Mouse (Mus musculus) lung, postnatal 0 days (tissue): ENCODE data around the gene Cst13. TPM values are rescaled to one million over a fixed set of nuclear protein-coding genes. Genes with fewer than 3 reads are reported as not detected.

Experiments used
- ATAC-seq: fragments of 200-750 bp; cut with Nextera tagmentation; 2 replicates; pipeline ENCODE4 v1.8.0; 2017; ENCODE audit warnings: moderate library complexity
- DNase-seq: peaks from one replicate; pipeline ENCODE4 v3.0.0-alpha.2; 2016; ENCODE audit warnings: low spot score
- H3K27ac ChIP-seq: fragments of 300-500 bp; sonication (generic); 2 replicates; pipeline ENCODE4 v1.5.1; 2014; ENCODE audit warnings: antibody characterized with exemption, mild to moderate bottlenecking, low read length, mixed read lengths
- H3K27me3 ChIP-seq: fragments of 300-500 bp; sonication (generic); replicated peaks from 2 replicates; pipeline ENCODE4 v1.6.1; 2014; ENCODE audit warnings: low read length, mixed read lengths; ENCODE audit not compliant: insufficient read depth
- H3K36me3 ChIP-seq: fragments of 300-500 bp; sonication (generic); 2 replicates; pipeline ENCODE4 v1.6.1; 2014; ENCODE audit warnings: low read length, mixed read lengths; ENCODE audit not compliant: insufficient read depth
- H3K4me1 ChIP-seq: fragments of 300-500 bp; sonication (generic); 2 replicates; pipeline ENCODE4 v1.6.1; 2014; ENCODE audit warnings: antibody characterized with exemption, low read depth, low read length, mixed read lengths; ENCODE audit not compliant: insufficient read depth
- H3K4me2 ChIP-seq: fragments of 300-500 bp; sonication (generic); replicated peaks from 2 replicates; pipeline ENCODE4 v1.6.1; 2014; ENCODE audit warnings: low read depth, mild to moderate bottlenecking, low read length, moderate library complexity, mixed read lengths
- H3K4me3 ChIP-seq: fragments of 300-500 bp; sonication (generic); 2 replicates; pipeline ENCODE4 v1.5.1; 2014; ENCODE audit warnings: low read depth, low read length
- H3K9ac ChIP-seq: fragments of 300-500 bp; sonication (generic); replicated peaks from 2 replicates; pipeline ENCODE4 v1.6.1; 2014; ENCODE audit warnings: low read depth, mild to moderate bottlenecking
- H3K9me3 ChIP-seq: fragments of 300-500 bp; sonication (generic); 2 replicates; pipeline ENCODE4 v1.6.1; 2016; ENCODE audit warnings: low read length, mixed read lengths
- CTCF ChIP-seq: IDR thresholded peaks from 2 replicates; pipeline ENCODE4 v1.5.1; 2016; ENCODE audit warnings: antibody characterized with exemption, mild to moderate bottlenecking
- EP300 ChIP-seq: IDR thresholded peaks from 2 replicates; pipeline ENCODE4 v1.6.1; 2016; ENCODE audit warnings: antibody characterized with exemption, mild to moderate bottlenecking, control low read depth
- whole genome bisulfite sequencing: fragments of 180-500 bp; shearing (Covaris S2); extraction: QIAGEN DNeasy Blood & Tissue Kit; methylation state at CpG from one replicate; pipeline ENCODE4 v1.1.7; 2014; 5-methylcytosine and 5-hydroxymethylcytosine counted together
- polyA plus RNA-seq: library from polyadenylated mRNA; unstranded; fragments of >200 nt; fragmentation: Nextera tagmentation; extraction: Ambion mirVana; gene quantifications from 2 replicates; pipeline ENCODE4 v1.2.1, GENCODE M21; 2015

Cst13 gene
- polyA plus RNA-seq, 1 experiment from 2014 or later: not detected

DNA sequence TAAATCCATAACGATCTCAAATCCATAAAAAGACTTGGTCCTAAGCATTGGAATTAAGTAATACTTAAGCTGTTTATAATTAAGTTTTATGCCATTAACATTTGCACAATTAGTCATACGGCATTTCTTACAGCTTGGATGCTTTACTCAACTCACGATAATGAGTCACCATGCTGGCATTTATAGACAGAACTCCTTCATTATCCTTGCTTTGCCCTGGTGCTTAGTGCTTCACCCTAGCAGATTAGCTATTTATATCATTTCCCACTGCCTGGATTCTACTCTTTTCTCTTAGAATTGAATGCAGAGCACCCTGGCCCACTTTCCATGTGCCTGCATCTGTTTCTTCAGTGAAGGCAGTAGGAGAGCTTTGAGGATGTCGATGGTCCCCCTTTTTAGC, 37.6 kb downstream of the Cst13 start:
- Histone ChIP-seq H3K36me3 (no peaks in the 10 kb centered on the region), H3K27ac (no peak overlapping the region; the same call in 1 of the 2 replicates)

GRCm38 (mm10) chr2:148860993-148861392, 41.1 kb downstream of the Cst13 start:
- Histone ChIP-seq H3K4me1 (no peaks in the 10 kb centered on the region), H3K9me3 (no peaks in the 10 kb centered on the region), H3K36me3 (no peaks in the 10 kb centered on the region), H3K4me3 (no peak overlapping the region), H3K9ac (no peak overlapping the region), H3K4me2 (no peak overlapping the region), H3K27me3 (no peaks in the 10 kb centered on the region), H3K27ac (no peak overlapping the region)
- TF ChIP-seq CTCF (no peak), EP300 (no peak)
- 71% methylated on average over 4 of the region's 4 CpGs for WGBS
- ATAC-seq: no peak
- no peak for DNase-seq

More for the DNA sequence above, 37.6 kb downstream of the Cst13 start:
- H3K4me2 ChIP-seq: no peak overlapping the region
- H3K9me3 ChIP-seq: no peaks in the 10 kb centered on the region
- WGBS: 56% methylated on average over 4 of the region's 4 CpGs
- no peak overlapping the region for H3K9ac ChIP-seq
- H3K4me3 ChIP-seq: no peak overlapping the region
- no peak; the same call in 1 of the 2 replicates for ATAC-seq
- H3K27me3 ChIP-seq: no peaks in the 10 kb centered on the region
- TF ChIP-seq EP300: no peak
- TF ChIP-seq CTCF: no peak
- H3K4me1 ChIP-seq: no peaks in the 10 kb centered on the region
- peak; percentile 46 for DNase-seq

GRCm38 (mm10) chr2:148861693-148862092, 41.8 kb downstream of the Cst13 start:
- no peak overlapping the region for H3K27ac ChIP-seq
- H3K4me1 ChIP-seq: no peaks in the 10 kb centered on the region
- no peaks in the 10 kb centered on the region for H3K36me3 ChIP-seq
- DNase-seq (no peak), ATAC-seq (no peak)
- H3K27me3 ChIP-seq: no peaks in the 10 kb centered on the region
- no peak overlapping the region for H3K4me2 ChIP-seq
- no peak overlapping the region for H3K4me3 ChIP-seq
- H3K9ac ChIP-seq: no peak overlapping the region
- no peaks in the 10 kb centered on the region for H3K9me3 ChIP-seq
- 0 out of 2 replicates have a peak, but pooled peaks have one; percentile 15 for TF ChIP-seq EP300
- no peak for TF ChIP-seq CTCF

DNA sequence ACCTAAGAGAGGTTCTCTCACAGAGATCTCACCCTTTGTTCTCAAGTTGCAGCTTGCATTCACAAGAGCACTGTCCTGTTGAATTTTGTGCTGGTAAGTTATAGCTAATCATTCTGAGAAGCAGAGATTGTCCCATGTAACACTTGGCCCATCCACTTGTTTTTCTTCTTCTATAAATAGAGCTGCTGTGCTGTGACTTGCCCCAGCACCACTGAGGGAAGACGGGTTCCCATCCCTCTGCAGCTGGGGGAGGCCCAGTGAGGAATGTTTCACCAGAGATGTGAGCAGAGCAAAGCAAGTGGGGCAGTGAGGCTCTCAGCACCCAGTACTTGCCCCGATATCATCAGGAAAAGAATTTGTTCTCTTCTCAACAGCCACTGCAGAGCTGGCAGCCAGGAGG, 45.1 kb downstream of the Cst13 start, which contains the start of gene 9230104L09Rik:
Gene 9230104L09Rik (minus strand): TSS at position 73 of the 400 bp plus-strand sequence.
- H3K36me3 ChIP-seq: no peaks in the 10 kb centered on the region
- WGBS: 13% methylated on average over 2 of the region's 2 CpGs
- H3K27ac ChIP-seq: no peak within 1 kb of the TSS
- peak; percentile 55 for ATAC-seq
- no peak within 1 kb of the TSS for H3K4me3 ChIP-seq
- H3K4me1 ChIP-seq: no peaks in the 10 kb centered on the region
- DNase-seq: no peak
- H3K4me2 ChIP-seq: no peak within 1 kb of the TSS
- no peaks in the 10 kb centered on the region for H3K9me3 ChIP-seq
- no peak within 1 kb of the TSS for H3K9ac ChIP-seq
- H3K27me3 ChIP-seq: no peaks in the 10 kb centered on the region
- no peak for TF ChIP-seq EP300
- TF ChIP-seq CTCF: no peak

- Histone ChIP-seq H3K27ac (no peak overlapping the region), H3K9ac (no peak overlapping the region), H3K27me3 (no peaks in the 10 kb centered on the region), H3K4me2 (no peak overlapping the region), H3K36me3 (peaks cover 4% of the 10 kb centered on the region; the same call in 1 of the 2 replicates), H3K4me1 (peaks cover 13% of the 10 kb centered on the region; the same call in 1 of the 2 replicates), H3K9me3 (no peaks in the 10 kb centered on the region), H3K4me3 (no peak overlapping the region)
- no peak for ATAC-seq
- no peak for DNase-seq
- TF ChIP-seq CTCF: no peak
- no peak for TF ChIP-seq EP300
- WGBS: 43% methylated on average over 1 of the region's 1 CpGs
These were observed 49.1 kb downstream of the Cst13 start for GRCm38 (mm10) chr2:148868959-148869358.

- Histone ChIP-seq H3K9me3 (no peaks in the 10 kb centered on the region), H3K9ac (no peak overlapping the region), H3K27me3 (no peaks in the 10 kb centered on the region), H3K27ac (no peak overlapping the region), H3K4me2 (no peak overlapping the region), H3K4me1 (peaks cover 19% of the 10 kb centered on the region; the same call in 1 of the 2 replicates), H3K36me3 (peaks cover 4% of the 10 kb centered on the region; the same call in 1 of the 2 replicates), H3K4me3 (no peak overlapping the region)
- ATAC-seq (no peak), DNase-seq (peak; percentile 3)
- no peak for TF ChIP-seq CTCF
- no peak for TF ChIP-seq EP300
- WGBS: 87% methylated on average over 3 of the region's 3 CpGs
These were observed 50.6 kb downstream of the Cst13 start for GRCm38 (mm10) chr2:148870526-148870925.

GRCm38 (mm10) chr2:148872860-148873259, 53.0 kb downstream of the Cst13 start:
- 27% methylated on average over 4 of the region's 4 CpGs for WGBS
- H3K4me1 ChIP-seq: peaks cover 22% of the 10 kb centered on the region; the same call in 1 of the 2 replicates
- DNase-seq (no peak), ATAC-seq (no peak)
- H3K27me3 ChIP-seq: no peaks in the 10 kb centered on the region
- 0 out of 2 replicates have a peak overlapping the region, but pooled peaks have one; percentile 14 for H3K27ac ChIP-seq
- no peaks in the 10 kb centered on the region for H3K9me3 ChIP-seq
- TF ChIP-seq CTCF: no peak
- TF ChIP-seq EP300: no peak
- no peak overlapping the region for H3K9ac ChIP-seq
- peak overlapping the region; percentile 91; the same call in 1 of the 2 replicates for H3K4me3 ChIP-seq
- peak overlapping the region; percentile 89 for H3K4me2 ChIP-seq
- H3K36me3 ChIP-seq: peaks cover 4% of the 10 kb centered on the region; the same call in 1 of the 2 replicates
